Mouse (Mus musculus): ENCODE measurements at regions not wholly inside any gene's neighbourhood (a gene's known extent, or its start where the extent isn't known, plus 50 kb on each side); places are given as distances from the start of the nearest gene placed in this dataset.
"Not testable (repeated sequence)": the region's sequence is repeated elsewhere in the genome, so short reads cannot be mapped to it uniquely, and the experiment has no call there.

DNA sequence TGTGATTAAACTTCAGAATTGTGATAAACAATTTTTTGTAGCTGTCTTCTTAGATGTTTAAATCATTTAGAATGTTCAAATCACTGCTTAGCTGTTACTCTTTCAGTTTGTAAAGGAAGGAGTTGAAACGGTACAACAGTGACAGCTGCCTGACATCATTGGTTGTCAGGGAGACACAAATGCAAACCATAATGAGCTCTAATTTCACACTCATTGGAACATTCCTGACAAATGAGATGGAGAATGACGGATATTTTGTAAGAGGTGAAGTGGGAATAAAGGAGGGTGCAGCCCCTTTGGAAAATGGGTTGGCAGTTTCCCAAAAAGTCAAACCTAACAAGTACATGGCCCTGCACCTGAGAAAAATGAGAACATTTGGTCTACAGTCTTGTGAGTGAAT, 62.5 kb downstream of the Rad51ap2 start:
- DNase-seq, result no peak

DNA sequence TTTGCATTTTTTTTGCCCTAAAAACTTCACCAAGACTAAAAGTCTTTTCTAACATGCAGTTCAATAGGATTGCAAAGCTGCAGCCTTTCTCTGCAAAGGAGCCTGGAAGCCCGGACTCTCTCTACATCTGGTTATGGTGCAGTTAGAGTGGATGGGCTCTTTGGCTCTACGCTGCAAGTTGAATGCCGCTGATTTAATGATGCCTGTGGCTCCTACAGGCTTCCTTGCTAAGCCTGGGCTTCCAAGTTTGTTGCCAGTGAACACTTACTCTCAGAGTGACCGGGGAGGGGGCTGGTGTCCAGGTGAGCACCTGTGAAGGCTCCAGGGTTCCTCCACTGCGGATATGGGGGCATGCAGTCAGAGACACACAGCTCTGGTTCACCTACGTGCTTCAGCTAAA, 107.0 kb downstream of the Rad51ap2 start:
- no peak for DNase-seq

DNA sequence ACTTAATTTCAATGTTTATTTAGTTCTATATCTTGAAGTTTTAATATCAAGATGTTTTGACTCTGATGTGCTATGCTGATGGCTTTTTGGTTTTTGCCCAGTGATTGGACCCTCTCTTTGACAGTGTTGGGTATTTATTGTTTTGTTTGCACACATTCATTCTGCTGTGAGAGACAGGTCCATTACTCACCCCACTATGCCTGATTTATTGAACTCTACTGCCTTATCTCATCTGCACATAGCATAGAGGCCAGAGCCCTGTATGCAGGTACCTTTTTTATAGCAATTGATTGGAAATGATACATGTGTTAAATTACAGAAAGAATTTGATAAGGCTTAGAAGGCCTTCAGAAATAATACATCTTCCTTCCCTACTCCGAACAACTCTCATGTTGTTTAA, 114.3 kb downstream of the Rad51ap2 start:
- DNase-seq, result no peak

- DNase-seq, result no peak
Measured at GRCm38 (mm10) chr12:11603946-11604345, 148.1 kb downstream of the Rad51ap2 start.

DNA sequence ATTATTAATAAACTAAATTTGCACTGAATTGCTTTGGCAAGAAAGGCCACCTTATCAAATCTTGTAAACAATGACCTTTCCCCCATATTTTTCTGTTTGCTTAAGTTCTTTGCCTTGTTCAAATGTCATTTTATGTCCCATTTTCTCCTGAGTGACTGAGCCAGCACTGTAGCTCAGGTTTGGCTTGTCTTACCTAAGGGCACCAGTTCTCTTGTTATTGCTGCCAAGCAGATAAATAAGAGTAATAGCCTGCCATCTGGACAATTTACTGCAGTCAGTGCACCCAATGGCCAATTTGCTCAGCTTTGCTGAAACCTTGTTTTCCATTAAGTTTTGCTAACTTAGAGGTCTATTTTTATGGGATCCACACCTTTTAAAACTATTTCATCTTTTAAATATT, 152.9 kb downstream of the Rad51ap2 start:
- DNase-seq, result no peak

DNA sequence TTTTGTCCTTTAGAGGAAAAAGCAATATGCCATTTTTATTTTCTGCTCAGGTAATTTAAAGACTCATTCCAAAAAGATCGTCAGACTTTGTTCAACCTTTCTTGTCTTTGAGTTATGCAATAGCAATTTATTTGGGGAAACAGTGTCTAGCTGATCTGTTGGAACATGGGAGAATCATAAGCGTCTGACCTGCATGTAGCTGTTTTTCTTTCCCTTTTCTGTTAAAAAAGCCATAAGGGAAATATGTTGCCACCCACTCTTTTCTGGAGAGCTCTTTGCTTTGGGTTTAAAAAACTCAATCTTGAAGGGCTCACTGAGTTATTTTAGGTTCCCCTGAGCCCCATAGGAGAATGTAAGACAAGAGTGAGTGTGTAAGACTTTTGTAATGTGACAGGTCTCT, 155.8 kb downstream of the Rad51ap2 start:
- DNase-seq, result no peak

DNA sequence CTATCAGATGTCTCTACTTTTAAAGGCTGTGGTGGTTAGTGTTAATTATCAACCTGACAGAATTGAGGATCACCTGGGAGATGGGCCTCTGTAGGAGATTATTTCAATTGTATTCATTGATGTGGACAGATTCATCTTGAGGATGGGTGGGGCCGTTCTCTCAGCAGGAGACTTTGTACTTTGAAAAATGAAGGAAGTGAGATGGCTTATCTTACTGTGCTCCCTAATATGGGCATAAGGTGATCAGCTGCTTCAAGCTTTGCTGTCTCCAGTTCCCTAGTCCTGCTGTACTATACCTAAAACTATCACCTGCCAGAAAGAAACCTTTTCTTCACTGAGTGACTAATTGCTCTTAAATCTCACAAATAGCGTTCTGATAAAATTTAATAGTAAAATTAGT, 159.4 kb downstream of the Rad51ap2 start:
- no peak for DNase-seq

DNA sequence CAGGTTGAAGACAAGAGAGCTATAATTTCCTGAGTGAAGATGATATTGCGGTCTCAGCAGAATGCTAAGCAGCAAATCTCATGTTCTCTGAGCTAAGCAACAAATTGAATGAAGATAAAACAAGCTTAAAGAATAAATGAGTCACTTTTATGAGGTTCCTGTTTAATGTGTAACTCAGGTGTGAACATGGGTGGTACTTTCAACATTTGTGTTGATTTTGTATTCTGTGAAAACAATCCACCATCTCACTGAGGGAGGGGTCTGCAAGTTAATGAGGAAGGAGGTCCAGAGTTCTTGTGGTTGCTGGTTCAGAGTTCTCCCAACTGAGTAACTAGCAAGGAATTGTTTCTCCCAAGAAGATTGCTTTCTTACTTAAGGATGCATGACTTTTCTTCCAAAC, 167.7 kb downstream of the Rad51ap2 start:
- no peak for DNase-seq

GRCm38 (mm10) chr12:11630178-11630577, 174.3 kb downstream of the Rad51ap2 start:
- DNase-seq, result no peak

GRCm38 (mm10) chr12:11631790-11632189, 175.9 kb downstream of the Rad51ap2 start:
- DNase-seq, result no peak

DNA sequence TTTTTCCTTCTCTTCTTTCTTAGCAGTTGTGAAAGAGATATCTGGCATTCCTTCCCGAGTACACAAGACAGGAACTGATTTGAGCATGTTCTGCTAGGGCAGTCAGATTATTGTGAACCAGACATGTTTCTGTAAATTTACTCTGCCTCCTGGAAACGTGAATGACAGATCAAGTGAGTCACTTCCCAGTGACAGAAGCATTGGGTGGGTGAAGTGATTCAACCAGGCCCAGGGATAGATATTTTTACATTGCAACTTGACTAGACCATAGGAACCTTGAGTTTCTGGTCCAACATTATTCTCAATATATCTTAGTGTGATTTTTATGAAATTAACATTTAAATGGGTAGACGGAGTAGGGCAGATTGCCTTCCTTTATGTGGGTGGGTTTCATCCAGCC, 217.4 kb downstream of the Rad51ap2 start:
- DNase-seq, result no peak

DNA sequence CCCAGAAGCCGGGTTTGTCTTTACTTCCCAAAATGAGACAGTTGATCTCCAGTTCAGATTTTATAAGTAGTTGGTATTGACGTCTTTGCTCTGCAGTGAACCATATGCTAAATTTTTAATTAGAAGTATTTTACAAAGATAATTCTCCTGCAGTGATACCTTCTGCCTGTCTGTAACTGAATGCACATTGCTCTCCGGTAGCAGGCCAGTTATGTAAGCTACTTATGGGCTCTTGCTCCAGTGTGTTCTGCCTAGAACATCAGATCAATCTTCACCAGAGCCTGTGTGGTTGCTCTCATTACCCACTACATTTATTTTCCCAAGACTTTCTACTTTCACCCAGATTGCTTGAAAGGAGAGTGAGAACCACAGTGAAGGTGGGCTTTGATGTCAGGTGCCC, 238.9 kb downstream of the Rad51ap2 start:
- no peak for DNase-seq

DNA sequence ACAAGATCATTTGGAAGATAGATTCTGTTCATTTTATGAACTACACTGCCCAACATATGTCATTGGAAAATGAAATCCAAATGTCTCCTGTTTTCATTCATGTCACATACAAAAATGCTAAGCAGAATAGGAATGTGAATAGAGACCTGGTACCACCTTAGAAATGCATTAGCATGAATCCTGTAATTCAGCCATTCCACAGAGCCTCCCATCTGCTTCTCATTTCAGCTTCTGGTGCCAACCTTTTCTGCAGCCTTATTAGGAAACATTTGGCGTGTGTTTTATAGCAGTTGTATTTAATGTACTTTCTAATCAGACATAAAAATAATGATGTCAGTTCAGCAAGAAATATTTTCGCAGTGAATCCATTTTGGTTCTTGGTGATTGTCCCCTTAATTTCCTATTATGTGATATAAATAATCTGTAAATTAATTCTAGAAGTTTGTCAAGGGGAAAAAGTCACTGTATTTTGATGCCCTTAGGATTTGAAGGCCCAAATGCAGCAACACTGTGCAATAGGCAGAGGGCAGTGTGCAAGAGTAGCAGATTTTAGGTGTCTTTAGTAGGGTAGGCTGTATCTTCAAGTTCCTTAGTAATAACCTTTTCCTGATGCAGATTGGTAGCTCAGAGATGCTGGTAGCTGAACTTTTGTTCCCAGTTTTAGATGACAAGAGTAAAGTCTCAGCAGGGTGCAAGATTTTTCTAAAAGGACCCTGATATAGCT, 253.2 kb downstream of the Rad51ap2 start:
- no peak for DNase-seq

- DNase-seq, result peak; percentile 4
Measured at GRCm38 (mm10) chr12:11717633-11718032, 261.8 kb downstream of the Rad51ap2 start.

DNA sequence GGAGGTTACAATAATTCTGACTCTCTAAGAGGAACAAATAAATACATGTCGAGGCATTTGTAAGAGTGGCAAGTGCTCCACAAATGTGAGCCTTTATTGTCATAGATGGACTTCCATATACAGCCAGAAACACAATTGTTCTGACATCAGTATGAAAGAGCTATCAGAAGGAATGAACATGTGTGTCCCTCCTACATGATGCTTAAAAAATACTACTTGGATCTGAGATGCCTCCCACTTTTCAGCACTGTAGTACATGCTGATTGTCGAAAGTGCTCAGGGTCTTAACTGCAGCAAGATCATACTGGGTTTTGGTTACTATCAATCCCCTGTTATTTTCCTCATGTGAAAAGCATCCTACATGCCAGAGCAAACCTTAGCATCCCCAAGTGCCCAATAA, 295.6 kb downstream of the Rad51ap2 start:
- DNase-seq, result no peak

DNA sequence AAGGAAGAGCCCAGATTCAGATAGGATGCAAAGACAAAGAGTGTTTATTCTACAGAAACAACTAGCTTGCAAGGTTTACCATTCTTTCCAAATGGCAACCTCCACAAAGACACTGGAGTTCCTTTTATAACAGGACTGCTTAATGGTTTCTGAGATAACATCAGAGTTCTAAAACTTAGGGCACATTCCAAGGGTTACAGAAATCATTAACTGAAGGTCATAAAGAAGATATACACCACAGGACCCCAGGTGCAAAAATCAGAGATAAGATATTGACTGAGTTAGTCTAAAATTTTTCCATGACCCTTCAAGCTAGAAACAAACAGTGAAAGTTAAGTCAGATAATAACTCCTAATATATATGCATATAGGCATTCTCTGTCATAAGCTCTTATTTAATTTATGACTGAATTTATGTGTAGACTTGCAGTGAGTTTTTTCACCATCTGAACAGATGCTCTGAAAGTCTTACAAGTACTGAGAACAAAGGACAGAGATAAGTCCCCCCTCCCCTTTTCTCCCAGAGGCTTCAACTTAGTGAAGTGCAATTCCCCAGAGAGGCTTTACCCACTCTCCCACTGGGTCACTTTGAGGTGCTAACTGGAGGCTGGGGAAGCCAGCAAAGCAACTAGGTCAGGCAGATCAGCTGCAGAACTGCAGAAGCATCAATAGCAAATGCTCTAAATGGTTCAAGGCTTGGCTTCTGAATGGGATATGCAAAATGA, 298.5 kb downstream of the Rad51ap2 start:
- no peak for DNase-seq

DNA sequence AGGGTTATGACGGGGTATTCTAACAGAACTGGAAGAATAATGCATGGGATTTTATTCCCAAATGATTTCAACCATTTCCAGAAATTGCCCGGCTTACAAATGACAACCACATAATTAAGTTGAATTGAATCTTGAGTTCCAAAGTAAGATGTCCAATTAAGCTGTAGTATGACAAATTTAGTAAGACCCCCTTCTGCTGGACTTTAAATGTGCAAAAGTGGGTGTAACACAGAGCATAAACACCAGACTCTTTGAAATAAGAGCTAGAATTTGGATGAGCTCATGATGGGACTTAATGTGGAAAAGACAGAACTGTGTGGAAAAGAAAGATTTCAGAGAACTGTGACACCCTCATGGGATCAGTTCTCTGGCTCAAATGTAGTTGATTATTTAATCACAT, 346.4 kb downstream of the Rad51ap2 start:
- DNase-seq, result no peak

DNA sequence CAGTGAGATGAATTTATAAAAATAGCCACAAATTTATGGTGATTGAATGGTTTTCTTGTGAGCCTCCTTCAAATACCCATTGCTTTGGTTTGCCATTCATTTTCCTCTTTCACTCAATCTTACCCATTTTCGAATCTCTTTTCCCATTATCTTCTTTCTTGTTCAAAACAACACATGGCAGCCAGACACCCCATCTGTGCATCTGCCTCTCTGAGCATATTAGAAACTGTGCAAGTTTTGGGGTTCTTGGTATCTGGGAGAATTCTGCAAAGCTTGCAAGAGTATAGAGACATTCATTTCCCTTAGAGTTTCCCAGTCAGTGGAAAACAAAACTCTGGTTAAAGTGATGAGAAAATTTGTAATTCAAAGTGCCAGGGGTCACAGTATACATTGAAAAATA, 347.3 kb downstream of the Rad51ap2 start:
- no peak for DNase-seq

DNA sequence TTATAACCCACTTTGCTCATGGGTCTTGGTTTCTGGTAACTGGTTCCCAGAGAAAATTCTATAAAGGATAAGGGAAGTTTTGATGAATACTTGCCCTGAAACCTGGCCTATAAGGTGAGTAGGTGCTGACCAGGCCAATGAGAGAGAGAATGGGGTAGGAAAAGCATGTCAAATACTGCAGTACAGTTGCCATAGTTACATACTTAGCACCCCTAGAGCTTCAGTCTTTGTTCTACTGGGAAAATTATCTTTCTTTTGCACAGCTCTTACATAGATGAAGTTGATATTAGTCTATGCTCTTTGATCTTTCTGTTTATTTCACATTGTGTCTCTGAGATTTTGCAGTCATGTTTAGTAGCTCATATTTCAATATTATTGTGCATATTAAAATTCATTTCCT, 373.8 kb downstream of the Rad51ap2 start:
- no peak for DNase-seq

DNA sequence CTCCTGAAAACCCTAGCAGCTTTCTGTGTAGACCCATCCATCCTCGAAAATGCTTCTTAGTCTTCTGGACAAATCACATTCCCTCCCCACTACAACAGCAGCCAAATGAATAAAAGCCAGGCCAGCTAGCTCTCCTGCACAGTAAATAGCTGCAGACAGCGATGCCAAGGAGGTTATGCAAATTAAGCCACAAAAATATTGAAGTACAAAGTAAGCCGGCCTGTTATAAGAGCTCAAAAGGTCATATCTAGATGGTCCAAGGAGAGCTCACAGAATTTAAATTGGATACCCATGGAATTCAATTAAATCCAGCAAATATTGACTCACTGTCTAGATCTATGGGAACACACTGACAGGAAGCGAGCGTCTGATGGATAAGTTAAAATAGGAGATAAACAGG, 375.4 kb downstream of the Rad51ap2 start:
- DNase-seq, result no peak

DNA sequence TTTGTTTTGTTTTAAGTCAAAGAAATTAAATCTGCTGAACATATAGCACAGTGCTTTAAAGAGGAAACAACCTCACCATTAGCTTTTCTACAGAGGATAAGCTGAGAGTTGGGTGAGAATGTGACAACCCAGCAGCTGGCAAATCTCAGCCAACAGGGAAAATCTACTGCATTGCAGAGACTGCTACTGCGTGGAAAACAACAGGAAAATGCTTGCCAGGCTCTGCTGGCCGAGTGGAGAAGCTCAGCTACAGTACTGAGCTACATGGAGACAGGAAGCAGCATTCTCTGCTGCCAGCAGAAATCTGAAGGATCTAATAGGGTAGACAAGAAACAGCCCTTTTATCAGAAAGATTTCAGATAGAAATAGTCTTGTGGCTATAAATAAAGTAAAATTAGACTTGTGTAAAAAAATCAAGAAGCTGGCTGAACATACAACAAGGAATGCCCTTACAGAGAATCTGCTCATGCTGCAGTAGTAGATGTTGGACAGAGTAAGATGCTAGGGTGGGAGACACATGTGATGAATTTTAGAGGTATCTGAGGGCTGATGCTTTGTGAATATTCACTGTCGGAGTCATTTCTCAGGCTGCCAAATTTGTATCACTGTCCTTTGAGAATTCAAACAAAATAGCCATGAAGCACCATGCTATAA, 382.1 kb downstream of the Rad51ap2 start:
- DNase-seq, result no peak

DNA sequence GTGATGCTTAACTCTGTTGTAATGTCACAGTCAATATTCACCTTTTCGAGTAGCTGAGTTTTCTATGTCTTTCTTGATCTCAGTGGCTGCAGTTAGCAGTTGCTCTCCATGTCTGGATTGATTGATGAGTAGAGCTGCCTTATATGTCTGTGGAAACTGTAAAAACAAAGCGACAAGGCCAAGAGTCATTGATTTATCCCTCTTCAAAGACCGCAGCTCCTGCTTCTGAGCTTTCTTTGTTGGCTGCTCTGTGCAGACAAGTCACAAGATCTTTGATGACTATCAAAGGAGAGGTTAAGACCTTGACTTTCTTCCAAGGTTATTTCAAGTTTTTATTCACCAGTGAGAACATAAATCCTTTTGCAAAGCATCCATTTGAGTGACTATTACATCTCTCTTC, 395.2 kb downstream of the Rad51ap2 start:
- no peak for DNase-seq

DNA sequence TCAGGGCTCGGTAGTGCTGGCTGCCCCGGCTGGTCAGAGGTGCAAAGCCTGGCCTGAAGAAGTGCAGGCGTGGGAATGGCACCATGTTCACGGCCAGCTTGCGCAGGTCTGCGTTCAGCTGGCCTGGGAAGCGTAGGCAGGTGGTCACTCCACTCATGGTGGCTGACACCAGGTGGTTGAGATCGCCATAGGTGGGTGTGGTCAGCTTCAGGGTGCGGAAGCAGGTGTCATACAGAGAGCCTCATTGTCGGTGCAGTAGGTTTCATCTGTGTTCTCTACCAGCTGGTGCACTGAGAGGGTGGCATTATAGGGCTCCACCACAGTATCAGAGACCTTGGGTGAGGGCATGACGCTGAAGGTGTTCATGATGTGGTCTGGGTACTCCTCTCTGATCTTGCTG, 380.1 kb upstream of the Fam49a start:
- not testable (repeated sequence) for DNase-seq

DNA sequence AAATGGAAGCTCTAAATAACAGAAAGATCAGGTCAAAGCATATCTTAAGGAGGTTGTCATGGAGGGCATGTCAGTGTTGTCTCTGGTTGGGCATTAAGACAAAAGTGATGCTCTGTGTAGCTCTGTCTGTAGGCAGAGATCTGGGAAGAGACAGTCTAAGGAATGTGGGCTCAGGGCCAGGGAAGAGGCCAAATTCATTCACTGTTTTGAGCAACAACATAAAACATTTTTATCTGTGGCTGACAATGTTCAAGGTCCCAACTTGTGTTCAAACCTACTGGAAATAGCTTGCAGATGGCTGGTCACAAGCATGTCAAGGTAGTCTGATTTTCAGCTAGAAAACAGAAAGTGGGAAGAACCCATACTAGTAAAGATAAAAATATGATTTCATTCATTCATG, 374.6 kb upstream of the Fam49a start:
- no peak for DNase-seq

All from kidney, adult 18-20 months (tissue).